Mouse (Mus musculus) hindbrain, postnatal 0 days (tissue): ENCODE results near the gene Grin2a. TPM values are rescaled to one million over a fixed set of nuclear protein-coding genes. Genes with fewer than 3 reads are reported as not detected.
A peak's percentile ranks its signal among the peaks of the same experiment; 100 is the strongest.

ENCODE experiments used
- ATAC-seq: fragments of 200-750 bp; cut with Nextera tagmentation; 2 replicates; pipeline ENCODE4 v1.8.0; 2017; ENCODE audit warnings: mild to moderate bottlenecking, moderate TSS enrichment, moderate library complexity
- DNase-seq: peaks from one replicate; pipeline ENCODE4 v3.0.0-alpha.2; 2015; ENCODE audit warnings: low spot score
- H3K27ac ChIP-seq: fragments of 300-500 bp; sonication (generic); 2 replicates; pipeline ENCODE4 v1.5.1; 2014; ENCODE audit warnings: mild to moderate bottlenecking
- H3K27me3 ChIP-seq: fragments of 300-500 bp; sonication (generic); 2 replicates; pipeline ENCODE4 v1.6.1; 2014; ENCODE audit warnings: low read length, mixed read lengths; ENCODE audit not compliant: insufficient read depth
- H3K36me3 ChIP-seq: fragments of 300-500 bp; sonication (generic); 2 replicates; pipeline ENCODE4 v1.6.1; 2014; ENCODE audit warnings: low read length, mixed read lengths; ENCODE audit not compliant: insufficient read depth
- H3K4me1 ChIP-seq: fragments of 300-500 bp; sonication (generic); 2 replicates; pipeline ENCODE4 v1.6.1; 2014; ENCODE audit warnings: antibody characterized with exemption, low read length, mixed read lengths; ENCODE audit not compliant: insufficient read depth
- H3K4me2 ChIP-seq: fragments of 300-500 bp; sonication (generic); 2 replicates; pipeline ENCODE4 v1.6.1; 2014; ENCODE audit warnings: low read depth, mild to moderate bottlenecking, low read length, moderate library complexity, mixed read lengths
- H3K4me3 ChIP-seq: fragments of 300-500 bp; sonication (generic); 2 replicates; pipeline ENCODE4 v1.5.1; 2014; ENCODE audit warnings: low read length
- H3K9ac ChIP-seq: fragments of 300-500 bp; sonication (generic); replicated peaks from 2 replicates; pipeline ENCODE4 v1.6.1; 2014; ENCODE audit warnings: mild to moderate bottlenecking, low read length, moderate library complexity, mixed read lengths
- H3K9me3 ChIP-seq: fragments of 300-500 bp; sonication (generic); 2 replicates; pipeline ENCODE4 v1.6.1; 2016; ENCODE audit warnings: low read length, mixed read lengths
- CTCF ChIP-seq: IDR thresholded peaks from 2 replicates; pipeline ENCODE4 v1.5.1; 2016; ENCODE audit warnings: antibody characterized with exemption, control low read depth, low read depth
- WGBS: fragments of 180-500 bp; shearing (Covaris S2); extraction: QIAGEN DNeasy Blood & Tissue Kit; methylation state at CpG from one replicate; pipeline ENCODE4 v1.1.7; 2014; 5-methylcytosine and 5-hydroxymethylcytosine counted together
- polyA plus RNA-seq: library from polyadenylated mRNA; unstranded; fragments of >200 nt; fragmentation: Nextera tagmentation; extraction: Ambion mirVana; gene quantifications from 2 replicates; pipeline ENCODE4 v1.2.1, GENCODE M21; 2015
- total RNA-seq: library from RNA; depleted of rRNA; stranded (reverse); fragments of >200 nt; gene quantifications from 2 replicates; pipeline ENCODE4 v1.2.3, GENCODE M21; 2014

Gene Grin2a
- total and polyA plus RNA-seq, 2 experiments from 2014 or later: 6.8 to 21.5 TPM

DNA sequence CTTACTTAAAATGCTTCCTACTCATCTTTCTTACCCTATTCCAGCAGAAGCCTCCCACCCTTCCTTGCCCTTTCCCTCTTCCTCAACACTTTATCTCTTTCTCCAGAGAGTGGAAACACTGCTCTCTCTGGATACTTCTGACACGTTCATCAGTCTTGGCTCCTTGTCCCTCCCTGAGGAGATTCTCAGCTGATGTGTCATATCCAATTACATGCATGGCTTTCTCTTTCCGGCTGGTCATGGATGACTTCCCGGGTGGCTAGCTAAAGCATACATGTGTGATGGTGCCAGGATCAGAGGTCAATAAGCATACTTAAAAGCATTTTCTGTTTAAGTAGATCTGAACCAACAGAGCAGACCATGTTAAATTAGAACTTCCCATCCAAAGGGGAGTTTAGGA, 175.9 kb downstream of the Grin2a start:
- Histone ChIP-seq H3K4me1 (no peaks in the 10 kb centered on the region), H3K4me3 (no peak overlapping the region), H3K27me3 (no peaks in the 10 kb centered on the region), H3K27ac (no peak overlapping the region), H3K9ac (no peak overlapping the region), H3K9me3 (no peaks in the 10 kb centered on the region), H3K36me3 (no peaks in the 10 kb centered on the region), H3K4me2 (no peak overlapping the region)
- DNase-seq (peak; percentile 63), ATAC-seq (peak; percentile 56; the same call in 1 of the 2 replicates)
- TF ChIP-seq CTCF: no peak
- 32% methylated on average over 3 of the region's 3 CpGs for WGBS

DNA sequence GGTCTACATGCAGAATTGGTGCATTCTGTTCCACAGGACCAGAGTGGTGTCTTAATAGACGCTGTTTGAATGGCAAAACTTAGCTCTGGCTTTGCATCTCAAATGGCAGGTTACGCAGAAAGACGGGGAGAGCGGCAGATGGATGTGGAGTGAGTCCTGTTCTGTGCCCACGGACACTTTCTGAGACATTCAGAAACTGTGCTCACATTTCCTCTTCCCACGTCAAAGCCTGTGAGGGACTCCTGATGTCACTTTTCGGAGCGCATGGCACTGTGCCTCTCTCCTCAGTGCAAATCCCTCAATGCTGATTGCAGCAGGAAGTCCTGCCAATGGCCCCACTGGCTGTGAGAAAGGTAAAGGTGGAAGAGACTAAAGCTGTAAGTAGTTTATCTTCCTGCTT, 194.0 kb downstream of the Grin2a start:
- H3K27ac ChIP-seq: no peak overlapping the region
- no peaks in the 10 kb centered on the region for H3K9me3 ChIP-seq
- WGBS: 84% methylated on average over 8 of the region's 8 CpGs
- DNase-seq (no peak), ATAC-seq (no peak)
- H3K4me3 ChIP-seq: no peak overlapping the region
- H3K4me2 ChIP-seq: no peak overlapping the region
- no peak overlapping the region for H3K9ac ChIP-seq
- no peaks in the 10 kb centered on the region for H3K36me3 ChIP-seq
- TF ChIP-seq CTCF: no peak
- H3K4me1 ChIP-seq: no peaks in the 10 kb centered on the region
- H3K27me3 ChIP-seq: no peaks in the 10 kb centered on the region

DNA sequence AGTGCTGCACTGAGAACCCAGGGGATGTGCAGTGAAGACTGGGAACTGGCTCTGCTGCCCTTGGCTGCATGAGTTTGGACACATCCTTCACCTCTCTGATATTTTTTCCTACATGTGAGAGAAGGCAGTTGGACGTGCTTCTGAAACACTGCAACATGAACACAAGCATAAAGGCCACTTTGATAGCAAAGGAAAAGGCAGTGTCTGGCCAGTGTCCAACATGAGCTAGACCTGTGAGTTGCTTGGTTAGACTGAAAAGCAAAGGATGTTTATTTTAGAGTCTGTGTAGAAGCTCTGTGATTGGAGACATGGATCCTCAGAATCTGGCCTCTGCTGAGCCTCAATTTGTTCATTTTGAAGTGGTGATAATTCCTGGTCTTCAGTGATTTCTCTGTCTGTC, 195.1 kb downstream of the Grin2a start:
- H3K9me3 ChIP-seq: no peaks in the 10 kb centered on the region
- H3K36me3 ChIP-seq: no peaks in the 10 kb centered on the region
- H3K4me3 ChIP-seq: no peak overlapping the region
- H3K27me3 ChIP-seq: no peaks in the 10 kb centered on the region
- ATAC-seq (no peak), DNase-seq (no peak)
- no peak for TF ChIP-seq CTCF
- H3K4me1 ChIP-seq: no peaks in the 10 kb centered on the region
- 54% methylated on average over 1 of the region's 1 CpGs for WGBS
- H3K9ac ChIP-seq: no peak overlapping the region
- no peak overlapping the region for H3K4me2 ChIP-seq
- no peak overlapping the region for H3K27ac ChIP-seq

DNA sequence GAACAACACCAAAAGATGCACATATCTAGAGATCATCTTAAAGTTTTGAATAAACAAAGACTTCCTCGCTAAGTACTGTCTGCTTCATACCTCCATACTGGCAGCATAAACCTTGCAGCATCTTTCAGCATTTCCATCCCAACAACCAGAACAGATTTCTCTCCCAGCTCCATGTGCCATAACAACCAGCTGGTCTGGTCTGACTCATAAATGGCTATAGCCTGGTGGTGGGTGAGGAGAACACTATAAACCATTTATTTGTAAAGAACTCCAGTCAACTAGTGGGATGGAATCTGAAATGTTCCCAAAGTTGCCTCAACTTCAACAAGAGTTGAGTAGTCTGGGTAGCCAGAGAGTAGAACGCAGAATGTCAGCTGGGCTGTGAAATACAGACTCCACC, 202.4 kb downstream of the Grin2a start:
- H3K9ac ChIP-seq: no peak overlapping the region
- no peak overlapping the region for H3K27ac ChIP-seq
- DNase-seq: no peak
- no peaks in the 10 kb centered on the region for H3K27me3 ChIP-seq
- no peak overlapping the region for H3K4me2 ChIP-seq
- no peaks in the 10 kb centered on the region for H3K9me3 ChIP-seq
- no peak for TF ChIP-seq CTCF
- no peaks in the 10 kb centered on the region for H3K4me1 ChIP-seq
- no peak overlapping the region for H3K4me3 ChIP-seq
- H3K36me3 ChIP-seq: no peaks in the 10 kb centered on the region
- ATAC-seq: no peak
- 96% methylated on average over 2 of the region's 2 CpGs for WGBS

DNA sequence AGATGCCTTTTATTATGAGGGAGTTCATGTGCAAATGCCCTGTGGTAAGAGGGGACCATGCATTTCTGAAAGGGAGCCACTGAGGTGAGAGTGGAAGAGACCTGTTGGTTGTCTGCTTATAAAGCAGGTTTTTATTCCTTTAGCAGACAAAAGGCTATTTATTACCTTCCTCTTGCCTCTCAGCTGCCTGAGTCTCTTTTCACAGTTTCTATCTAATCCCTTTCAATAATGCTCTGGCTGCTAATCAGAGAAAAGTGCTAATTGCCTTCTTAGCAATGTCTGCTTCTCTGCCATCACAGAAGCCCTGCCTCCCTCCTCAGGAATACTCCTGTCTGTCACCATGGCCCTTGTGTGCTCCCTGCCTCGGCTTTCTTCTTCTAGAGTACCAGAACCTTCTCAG, 209.1 kb downstream of the Grin2a start:
- DNase-seq: no peak
- no peak overlapping the region for H3K9ac ChIP-seq
- H3K27ac ChIP-seq: no peak overlapping the region
- H3K4me2 ChIP-seq: no peak overlapping the region
- TF ChIP-seq CTCF: no peak
- no peaks in the 10 kb centered on the region for H3K9me3 ChIP-seq
- 71% methylated on average over 1 of the region's 1 CpGs for WGBS
- ATAC-seq: no peak
- H3K4me3 ChIP-seq: no peak overlapping the region
- no peaks in the 10 kb centered on the region for H3K36me3 ChIP-seq
- H3K4me1 ChIP-seq: no peaks in the 10 kb centered on the region; the same call in 1 of the 2 replicates
- H3K27me3 ChIP-seq: no peaks in the 10 kb centered on the region

DNA sequence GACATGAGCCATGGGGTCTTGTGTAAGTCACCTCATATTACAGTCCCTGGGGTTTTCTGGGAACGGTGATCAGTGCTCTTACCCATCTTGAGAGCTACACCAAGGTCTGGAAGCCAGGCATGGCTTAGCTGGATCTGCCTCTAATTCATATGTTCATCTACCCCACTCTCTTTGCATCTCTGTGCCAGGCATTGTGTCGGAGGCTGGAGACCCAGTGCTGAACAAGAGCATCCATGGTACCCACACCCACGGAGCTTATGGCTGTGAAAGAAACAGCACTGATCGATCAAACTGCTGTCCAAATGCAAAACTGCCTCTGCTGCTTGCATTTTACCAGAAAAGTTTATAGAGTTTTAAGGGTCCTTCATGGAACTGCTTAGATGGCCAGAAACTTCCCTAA, 209.5 kb downstream of the Grin2a start:
- TF ChIP-seq CTCF: no peak
- H3K27ac ChIP-seq: no peak overlapping the region
- ATAC-seq (no peak), DNase-seq (no peak)
- no peaks in the 10 kb centered on the region; the same call in 1 of the 2 replicates for H3K4me1 ChIP-seq
- no peak overlapping the region for H3K4me2 ChIP-seq
- no peak overlapping the region for H3K4me3 ChIP-seq
- H3K9ac ChIP-seq: no peak overlapping the region
- WGBS: 93% methylated on average over 4 of the region's 4 CpGs
- no peaks in the 10 kb centered on the region for H3K9me3 ChIP-seq
- H3K27me3 ChIP-seq: no peaks in the 10 kb centered on the region
- H3K36me3 ChIP-seq: no peaks in the 10 kb centered on the region

DNA sequence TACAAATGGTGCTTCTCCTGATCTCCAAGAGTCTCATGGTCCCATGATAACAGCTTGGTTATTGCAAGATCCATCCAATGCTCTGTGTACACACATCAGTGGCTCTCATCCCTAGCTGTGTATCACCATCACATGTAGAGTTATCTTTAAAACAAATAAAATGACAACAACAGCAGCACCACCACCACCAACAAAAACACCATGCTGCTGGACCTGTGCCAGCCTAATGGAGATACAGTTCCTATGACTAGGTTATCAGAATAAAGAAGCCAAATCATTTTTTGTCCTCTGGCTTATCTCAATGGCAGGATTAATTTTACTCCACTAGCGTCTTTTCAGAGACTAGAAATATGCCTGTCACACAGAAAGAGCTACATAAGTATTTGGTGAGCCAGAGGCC, 226.4 kb downstream of the Grin2a start:
- no peak overlapping the region for H3K4me3 ChIP-seq
- DNase-seq (no peak), ATAC-seq (no peak)
- no peak overlapping the region for H3K27ac ChIP-seq
- no peaks in the 10 kb centered on the region for H3K27me3 ChIP-seq
- no peak for TF ChIP-seq CTCF
- WGBS: 69% methylated on average over 1 of the region's 1 CpGs
- H3K9ac ChIP-seq: no peak overlapping the region
- H3K4me1 ChIP-seq: no peaks in the 10 kb centered on the region
- H3K9me3 ChIP-seq: no peaks in the 10 kb centered on the region
- H3K36me3 ChIP-seq: no peaks in the 10 kb centered on the region
- H3K4me2 ChIP-seq: no peak overlapping the region
